8 mouse cellular contexts compared by ENCODE assay signal in the genomic region with DNA sequence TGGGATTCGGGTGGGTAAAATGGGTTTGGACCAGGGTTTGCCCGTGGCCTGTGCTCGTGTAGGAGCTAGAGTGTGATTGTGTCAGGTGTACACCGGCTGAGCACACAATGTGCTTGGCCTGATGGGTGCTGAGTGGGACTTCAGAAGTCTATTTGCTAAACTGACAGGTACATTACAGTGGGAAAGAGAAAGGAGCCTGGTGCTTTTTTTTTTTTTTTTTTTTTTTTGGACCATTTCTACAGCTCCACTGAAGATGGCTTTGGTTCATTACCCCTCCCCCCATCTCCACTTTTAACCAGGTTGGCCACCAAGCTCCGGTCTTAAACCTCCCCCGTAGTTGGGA. TPM values are rescaled to one million over a fixed set of nuclear protein-coding genes. Genes with fewer than 3 reads are reported as not detected.
A peak's percentile ranks its signal among the peaks of the same experiment; 100 is the strongest.
DNase-seq lines count a peak whose midpoint lies in the region; ATAC-seq and TF ChIP-seq lines count a peak whose summit lies in the region.

No protein-coding gene starts in this region.

- 39% methylated on average over 6 of the region's 6 CpGs for WGBS in forebrain, postnatal 0 days
- 5% methylated on average over 6 of the region's 6 CpGs for WGBS in liver, postnatal 0 days (ENCODE audit: insufficient replicate concordance)

- TF ChIP-seq POLR2A in brain, embryonic 14.5 days (IDR thresholded peaks at IDR 0.05; ENCODE audit: borderline replicate concordance, extremely low read depth, insufficient read depth, insufficient read length, poor library complexity, severe bottlenecking), result no peak

- H3K36me3 ChIP-seq in forebrain, postnatal 0 days (ENCODE audit: insufficient read depth), result no peaks in the 10 kb centered on the region
- H3K36me3 ChIP-seq in liver, postnatal 0 days (replicated peaks; ENCODE audit: insufficient read depth, low read length), result no peaks in the 10 kb centered on the region

- TF ChIP-seq CTCF in layer of hippocampus, adult 2 months (conservative IDR thresholded peaks at IDR 0.05), result no peak
- no peak for TF ChIP-seq CTCF in brain, embryonic 14.5 days (IDR thresholded peaks at IDR 0.05; ENCODE audit: borderline replicate concordance, extremely low read depth, insufficient read depth, insufficient read length)
- TF ChIP-seq CTCF in forebrain, postnatal 0 days (IDR thresholded peaks at IDR 0.05; ENCODE audit: low read depth), result no peak
- no peak for TF ChIP-seq CTCF in liver, postnatal 0 days (IDR thresholded peaks at IDR 0.05; ENCODE audit: low read depth)

- H3K4me2 ChIP-seq in forebrain, postnatal 0 days (ENCODE audit: low read depth), result peak overlapping the region; percentile 74
- H3K4me2 ChIP-seq in liver, postnatal 0 days (ENCODE audit: low read depth, low read length), result peak overlapping the region; percentile 94

- H3K27me3 ChIP-seq in forebrain, postnatal 0 days (ENCODE audit: insufficient read depth, low read length), result no peaks in the 10 kb centered on the region
- no peaks in the 10 kb centered on the region for H3K27me3 ChIP-seq in liver, postnatal 0 days (ENCODE audit: insufficient read depth, low read length)

- H3K27ac ChIP-seq in layer of hippocampus, adult 2 months, result peak overlapping the region; percentile 96
- H3K27ac ChIP-seq in forebrain, postnatal 0 days (ENCODE audit: low read depth, low read length), result no peak overlapping the region
- H3K27ac ChIP-seq in liver, postnatal 0 days (ENCODE audit: low read depth), result peak overlapping the region; percentile 95

- no peak for ATAC-seq in forebrain, postnatal 0 days
- ATAC-seq in liver, postnatal 0 days, result no peak
- ATAC-seq in megakaryocyte progenitor cell, adult 5-6 weeks (replicated peaks; ENCODE audit: poor library complexity), result no peak

- DNase-seq in layer of hippocampus, adult 2 months (ENCODE audit: low spot score in 2 of 2), result no peak
- no peak for DNase-seq in layer of hippocampus, postnatal 36 days
- peak; percentile 14 for DNase-seq in brain, embryonic 14.5 days (ENCODE audit: low read depth)
- DNase-seq in forebrain, postnatal 0 days, result no peak
- DNase-seq in liver, postnatal 0 days, result no peak
- no peak for DNase-seq in adrenal gland, adult (ENCODE audit: inconsistent age in 2 of 2, low spot score in 1 of 2)
- no peak for DNase-seq in right cerebral cortex, postnatal 14 days

- peaks cover 24% of the 10 kb centered on the region for H3K4me1 ChIP-seq in forebrain, postnatal 0 days (ENCODE audit: insufficient read depth)
- peaks cover 46% of the 10 kb centered on the region for H3K4me1 ChIP-seq in liver, postnatal 0 days (ENCODE audit: insufficient read depth)

- peak overlapping the region; percentile 98 for H3K9ac ChIP-seq in forebrain, postnatal 0 days
- H3K9ac ChIP-seq in liver, postnatal 0 days (replicated peaks), result peak overlapping the region; percentile 89

- peak overlapping the region; percentile 63 for H3K4me3 ChIP-seq in layer of hippocampus, adult 2 months
- peak overlapping the region; percentile 92 for H3K4me3 ChIP-seq in forebrain, postnatal 0 days (ENCODE audit: low read depth, low read length)
- H3K4me3 ChIP-seq in liver, postnatal 0 days (ENCODE audit: low read depth, low read length), result peak overlapping the region; percentile 92

- 0 out of 2 replicates have a peak, but pooled peaks have one; percentile 19 for TF ChIP-seq EP300 in liver, postnatal 0 days (IDR thresholded peaks at IDR 0.05; ENCODE audit: low read depth)

- no peaks in the 10 kb centered on the region for H3K9me3 ChIP-seq in forebrain, postnatal 0 days (ENCODE audit: low read length)
- no peaks in the 10 kb centered on the region for H3K9me3 ChIP-seq in liver, postnatal 0 days (ENCODE audit: low read length)

RNA-seq across cellular contexts. Expression of gene Zfp592, which starts 1.2 kb away (rescaled TPM):
- total RNA-seq in layer of hippocampus, adult 2 months (2021), result 10 to 100 TPM; 22.9 to 23.6 TPM
- 10 to 100 TPM; 19.3 to 26.4 TPM for total RNA-seq in layer of hippocampus, postnatal 36 days (2021)
- 19.9 and 20.4 TPM in 2 replicates for polyA plus RNA-seq in brain, embryonic 14.5 days (2012; rRNA removed)
- 22.0 and 22.1 TPM in 2 replicates for total RNA-seq in forebrain, postnatal 0 days (2014; rRNA removed)
- polyA plus RNA-seq in forebrain, postnatal 0 days (2015; fragmentation: Nextera tagmentation; extraction: Ambion mirVana), result 3.9 and 5.2 TPM in 2 replicates
- 3.1 and 4.3 TPM in 2 replicates for polyA plus RNA-seq in liver, postnatal 0 days (2015; fragmentation: Nextera tagmentation; extraction: Ambion mirVana)
- 19.3 and 22.6 TPM in 2 replicates for total RNA-seq in megakaryocyte progenitor cell, adult 5-6 weeks (2015)
- 17.3 and 20.8 TPM in 2 replicates for total RNA-seq in megakaryocyte progenitor cell, adult 5-6 weeks (2017)

RNA-seq across cellular contexts. Expression of gene Sec11a, which starts 47.1 kb away (rescaled TPM):
- total RNA-seq in layer of hippocampus, adult 2 months (2021), result 10 to 100 TPM; 54.2 to 56.2 TPM
- total RNA-seq in layer of hippocampus, postnatal 36 days (2021), result 10 to 100 TPM; 52.5 to 59.6 TPM
- polyA plus RNA-seq in brain, embryonic 14.5 days (2012; rRNA removed), result 118 and 138 TPM in 2 replicates
- 64.6 and 72.5 TPM in 2 replicates for total RNA-seq in forebrain, postnatal 0 days (2014; rRNA removed)
- 133 and 140 TPM in 2 replicates for polyA plus RNA-seq in forebrain, postnatal 0 days (2015; fragmentation: Nextera tagmentation; extraction: Ambion mirVana)
- polyA plus RNA-seq in liver, postnatal 0 days (2015; fragmentation: Nextera tagmentation; extraction: Ambion mirVana), result 82.0 and 89.4 TPM in 2 replicates
- 219 and 228 TPM in 2 replicates for total RNA-seq in megakaryocyte progenitor cell, adult 5-6 weeks (2015)
- total RNA-seq in megakaryocyte progenitor cell, adult 5-6 weeks (2017), result 452 and 486 TPM in 2 replicates
